Mouse (Mus musculus): Measurements from ENCODE around the gene Ndufaf4. TPM values are rescaled to one million over a fixed set of nuclear protein-coding genes. Genes with fewer than 3 reads are reported as not detected.

Ndufaf4 gene
- total and polyA plus RNA-seq, 3 experiments = 13.9 to 54.1 (median 46.2) TPM

DNA sequence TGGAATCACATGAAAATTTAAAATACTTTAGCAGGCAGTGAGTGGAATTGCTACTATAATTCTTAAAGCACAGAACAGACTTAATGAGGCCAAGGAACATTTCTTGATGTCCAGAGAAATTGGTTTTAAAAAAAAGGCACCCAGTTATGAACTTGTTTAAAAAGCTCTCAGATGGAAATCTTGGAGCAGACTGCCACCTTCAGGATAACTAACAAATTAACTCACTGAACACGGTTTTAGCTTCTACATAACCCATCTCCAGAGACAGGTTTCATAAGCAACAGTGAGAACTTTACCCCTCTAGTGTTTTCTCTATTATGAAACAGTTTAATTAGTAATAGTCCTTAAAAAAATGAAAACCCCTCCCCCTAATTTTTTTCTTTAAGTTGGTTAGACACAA lies 1.1 kb upstream of the Ndufaf4 start (continued):
- TF ChIP-seq USF2 (conservative IDR thresholded peaks at IDR 0.05; ENCODE audit: low read depth, low read length) = no peak
- TF ChIP-seq GABPA (IDR thresholded peaks at IDR 0.05; ENCODE audit: insufficient replicate concordance, low read depth, low read length) = no peak
- TF ChIP-seq CTCF (conservative IDR thresholded peaks at IDR 0.05 in 1 of 2, IDR thresholded peaks at IDR 0.05 in 1 of 2; ENCODE audit: low read depth in 2 of 2, low read length in 2 of 2) = peak in 1 of 2 experiments; percentile 91; a peak in 3 of 4 replicates
- TF ChIP-seq MAX (IDR thresholded peaks at IDR 0.05; ENCODE audit: low read length) = no peak
- no peak for TF ChIP-seq TBP (conservative IDR thresholded peaks at IDR 0.05; ENCODE audit: low read depth, low read length)
- no peak for TF ChIP-seq ELF1 (IDR thresholded peaks at IDR 0.05; ENCODE audit: low read depth, low read length)
- TF ChIP-seq NRF1 (IDR thresholded peaks at IDR 0.05; ENCODE audit: low read depth, low read length) = no peak
- TF ChIP-seq NELFE (IDR thresholded peaks at IDR 0.05; ENCODE audit: low read depth, low read length) = no peak
- TF ChIP-seq EP300 (IDR thresholded peaks at IDR 0.05; ENCODE audit: low read length) = no peak
- no peak for TF ChIP-seq HCFC1 (IDR thresholded peaks at IDR 0.05; ENCODE audit: low read depth, low read length)
- no peak for TF ChIP-seq KAT2A (IDR thresholded peaks at IDR 0.05; ENCODE audit: insufficient replicate concordance, low read length)
- no peak for TF ChIP-seq RCOR1 (conservative IDR thresholded peaks at IDR 0.05; ENCODE audit: low read depth, low read length)
- no peak for TF ChIP-seq ZMIZ1 (IDR thresholded peaks at IDR 0.05; ENCODE audit: low read depth, low read length)
- TF ChIP-seq MXI1 (IDR thresholded peaks at IDR 0.05; ENCODE audit: low read depth, low read length) = no peak
- peak; percentile 96 for TF ChIP-seq RAD21 (IDR thresholded peaks at IDR 0.05; ENCODE audit: low read depth, low read length)
- peak; percentile 91 for TF ChIP-seq SMC3 (IDR thresholded peaks at IDR 0.05; ENCODE audit: low read depth, low read length)

DNA sequence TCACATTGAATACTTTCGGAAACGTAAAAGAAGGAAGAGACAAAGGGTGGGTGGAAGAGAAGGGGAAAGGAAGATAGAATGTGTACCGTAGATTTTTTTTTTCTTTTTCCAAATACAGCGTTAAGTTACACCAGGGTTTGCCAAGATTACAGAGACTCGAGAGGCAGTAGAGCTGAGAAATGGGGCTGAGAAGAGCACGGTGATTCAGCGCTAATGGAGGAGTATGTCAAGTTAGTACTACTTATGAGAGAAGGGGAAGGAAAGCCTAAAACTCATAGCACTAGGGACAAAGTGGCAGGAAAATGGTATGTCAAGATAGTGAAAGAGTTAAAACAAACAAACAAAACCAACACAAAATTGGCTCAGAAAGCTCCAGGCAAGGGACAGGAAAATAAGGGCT lies 532 bp upstream of the Ndufaf4 start:
- dilution Hi-C loops (cut with MboI; ENCODE audit: extremely low pct_ligation_motif_present, extremely low pct_unique_long_range_greater_than_20kb, low sequenced_read_pairs) = no loop called here
- in situ Hi-C loops (cut with MboI; ENCODE audit: low pct_ligation_motif_present, low pct_unique_long_range_greater_than_20kb, low sequenced_read_pairs) = loop anchor here (5.0 kb wide), 1 partner anchor 180 kb away; no protein-coding TSS in a partner anchor
- Histone ChIP-seq H3K79me2 (replicated peaks; ENCODE audit: control insufficient read depth, extremely low read depth, insufficient read depth, poor library complexity, severe bottlenecking) (peaks cover 11% of the 10 kb centered on the region), H3K27me3 (replicated peaks) (no peaks in the 10 kb centered on the region), H3K4me3 (replicated peaks in 1 of 3; ENCODE audit: low read depth in 2 of 3, low read length in 2 of 3, poor library complexity in 1 of 3) (peak overlapping the region; percentile 53 to 83 (median 80)), H3K9ac (ENCODE audit: insufficient read depth, low read depth) (peak overlapping the region; percentile 22; the same call in 1 of the 2 replicates), H3K4me1 (ENCODE audit: control insufficient read depth in 1 of 2, insufficient read depth in 2 of 2) (no peaks in the 10 kb centered on the region), H3K4me2 (ENCODE audit: insufficient read depth, low read depth, poor library complexity, severe bottlenecking) (peak overlapping the region; percentile 58), H3K9me3 (replicated peaks; ENCODE audit: low read length) (no peaks in the 10 kb centered on the region), H3K27ac (ENCODE audit: insufficient read depth, low read depth) (no peak overlapping the region), H3K36me3 (replicated peaks in 1 of 2; ENCODE audit: control insufficient read depth in 1 of 2, insufficient read depth in 1 of 2, low read length in 1 of 2) (peaks cover 7 to 17% of the 10 kb centered on the region in 2 experiments)
- TF ChIP-seq NRF1 (IDR thresholded peaks at IDR 0.05; ENCODE audit: low read depth, low read length) = no peak
- DNase-seq (ENCODE audit: extremely low read depth) = peak; percentile 27

DNA sequence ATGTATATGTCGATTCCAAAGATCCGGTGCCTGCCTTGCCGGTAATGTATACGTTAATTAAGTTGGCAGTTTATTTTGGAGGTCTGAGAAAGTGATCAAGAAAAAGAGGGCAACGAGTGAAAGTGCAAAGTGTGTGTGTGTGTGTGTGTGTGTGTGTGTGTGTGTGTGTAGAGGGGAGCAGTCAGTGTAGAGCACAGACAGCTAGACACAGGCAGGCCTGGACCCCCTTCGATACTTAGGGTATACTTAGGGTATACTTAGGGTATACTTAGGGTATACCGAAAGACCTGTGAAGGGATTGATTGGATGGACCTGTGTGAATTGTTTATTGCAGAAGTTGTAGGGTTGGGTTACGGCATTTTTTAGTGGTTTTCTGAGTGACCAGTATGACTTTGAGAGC lies 753 bp downstream of the Ndufaf4 start:
- Histone ChIP-seq H3K9ac (ENCODE audit: insufficient read depth, low read depth) (peak overlapping the region; percentile 85), H3K27ac (ENCODE audit: insufficient read depth, low read depth) (no peak overlapping the region), H3K4me2 (ENCODE audit: insufficient read depth, low read depth, poor library complexity, severe bottlenecking) (peak overlapping the region; percentile 99), H3K4me1 (ENCODE audit: control insufficient read depth in 1 of 2, insufficient read depth in 2 of 2) (no peaks in the 10 kb centered on the region), H3K36me3 (replicated peaks in 1 of 2; ENCODE audit: control insufficient read depth in 1 of 2, insufficient read depth in 1 of 2, low read length in 1 of 2) (peaks cover 7 to 26% of the 10 kb centered on the region in 2 experiments), H3K79me2 (replicated peaks; ENCODE audit: control insufficient read depth, extremely low read depth, insufficient read depth, poor library complexity, severe bottlenecking) (peaks cover 11% of the 10 kb centered on the region), H3K4me3 (replicated peaks in 1 of 3; ENCODE audit: low read depth in 2 of 3, low read length in 2 of 3, poor library complexity in 1 of 3) (peak overlapping the region; percentile 80 to 83 (median 83)), H3K27me3 (replicated peaks) (no peaks in the 10 kb centered on the region), H3K9me3 (replicated peaks; ENCODE audit: low read length) (no peaks in the 10 kb centered on the region)
- in situ Hi-C loops (cut with MboI; ENCODE audit: low pct_ligation_motif_present, low pct_unique_long_range_greater_than_20kb, low sequenced_read_pairs) = loop anchor here (5.0 kb wide), 1 partner anchor 181 kb away; no protein-coding TSS in a partner anchor
- TF ChIP-seq PAX5 (IDR thresholded peaks at IDR 0.05; ENCODE audit: low read length) = no peak
- dilution Hi-C loops (cut with MboI; ENCODE audit: extremely low pct_ligation_motif_present, extremely low pct_unique_long_range_greater_than_20kb, low sequenced_read_pairs) = no loop called here
- DNase-seq (ENCODE audit: extremely low read depth) = peak; percentile 5
